Mouse (Mus musculus) urinary bladder, postnatal 14 days (tissue): ENCODE data around the gene Lrrc71.
A peak's percentile ranks its signal among the peaks of the same experiment; 100 is the strongest.

Experiments
- DNase-seq: peaks from one replicate; pipeline ENCODE4 v3.0.0; 2021; ENCODE audit warnings: low spot score

Gene Lrrc71

DNA sequence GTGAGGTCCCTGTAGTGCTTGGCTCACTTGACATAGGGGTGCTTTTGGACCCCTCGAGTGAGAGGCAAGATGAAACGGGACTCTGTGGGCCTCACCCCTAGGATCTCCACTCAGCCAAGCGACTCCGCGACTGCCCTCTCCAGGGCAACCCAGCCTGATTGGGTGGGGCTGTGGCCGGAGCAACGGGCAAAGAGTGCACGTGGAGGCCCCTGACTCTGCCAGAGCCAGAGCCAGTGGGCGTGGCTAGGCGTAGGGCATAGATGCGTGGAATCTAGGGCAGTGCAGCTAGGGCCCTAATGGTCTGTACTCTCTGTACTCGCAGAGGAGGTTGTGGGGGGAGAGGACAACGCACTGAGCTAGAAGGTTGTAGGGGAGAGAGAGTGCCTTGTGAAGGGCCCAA lies at the start of gene Lrrc71:
Gene Lrrc71, minus strand, starts transcription at position 195 of the 400 bp plus-strand sequence.
- DNase-seq: peak; percentile 28

DNA sequence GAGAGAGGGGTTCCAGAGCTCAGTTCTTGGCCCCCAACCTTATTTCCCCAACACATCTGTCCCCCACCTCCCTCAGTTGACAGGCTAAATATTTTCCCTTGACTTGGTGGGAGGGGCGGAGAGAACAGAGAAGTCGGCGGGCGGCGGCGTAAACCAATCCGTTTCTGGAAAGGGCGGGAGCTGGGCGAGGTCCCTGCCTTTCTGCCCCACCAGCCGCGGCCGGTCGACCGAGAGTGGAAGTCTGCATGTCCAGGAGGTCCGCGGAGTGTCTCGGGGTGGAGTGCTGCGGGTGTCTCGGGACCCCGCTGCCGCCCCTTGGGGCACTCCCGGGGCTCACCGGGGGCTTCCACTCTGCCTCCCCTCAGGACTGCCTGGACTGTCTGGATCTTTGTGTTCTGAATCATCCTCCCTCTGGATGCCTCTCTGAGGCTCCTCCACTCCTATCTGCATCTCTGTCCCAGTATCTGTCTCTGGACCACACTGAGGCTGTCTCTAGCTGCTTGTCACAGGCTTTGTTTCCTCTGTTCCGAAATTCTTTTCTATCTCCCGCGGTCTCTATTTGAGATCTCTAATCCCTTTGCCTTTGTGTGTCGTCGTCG lies 48.4 kb upstream of the Lrrc71 start, which contains the start of gene Insrr:
Gene Insrr, plus strand, starts transcription at position 216 of the 599 bp plus-strand sequence.
- DNase-seq: peak; percentile 57

DNA sequence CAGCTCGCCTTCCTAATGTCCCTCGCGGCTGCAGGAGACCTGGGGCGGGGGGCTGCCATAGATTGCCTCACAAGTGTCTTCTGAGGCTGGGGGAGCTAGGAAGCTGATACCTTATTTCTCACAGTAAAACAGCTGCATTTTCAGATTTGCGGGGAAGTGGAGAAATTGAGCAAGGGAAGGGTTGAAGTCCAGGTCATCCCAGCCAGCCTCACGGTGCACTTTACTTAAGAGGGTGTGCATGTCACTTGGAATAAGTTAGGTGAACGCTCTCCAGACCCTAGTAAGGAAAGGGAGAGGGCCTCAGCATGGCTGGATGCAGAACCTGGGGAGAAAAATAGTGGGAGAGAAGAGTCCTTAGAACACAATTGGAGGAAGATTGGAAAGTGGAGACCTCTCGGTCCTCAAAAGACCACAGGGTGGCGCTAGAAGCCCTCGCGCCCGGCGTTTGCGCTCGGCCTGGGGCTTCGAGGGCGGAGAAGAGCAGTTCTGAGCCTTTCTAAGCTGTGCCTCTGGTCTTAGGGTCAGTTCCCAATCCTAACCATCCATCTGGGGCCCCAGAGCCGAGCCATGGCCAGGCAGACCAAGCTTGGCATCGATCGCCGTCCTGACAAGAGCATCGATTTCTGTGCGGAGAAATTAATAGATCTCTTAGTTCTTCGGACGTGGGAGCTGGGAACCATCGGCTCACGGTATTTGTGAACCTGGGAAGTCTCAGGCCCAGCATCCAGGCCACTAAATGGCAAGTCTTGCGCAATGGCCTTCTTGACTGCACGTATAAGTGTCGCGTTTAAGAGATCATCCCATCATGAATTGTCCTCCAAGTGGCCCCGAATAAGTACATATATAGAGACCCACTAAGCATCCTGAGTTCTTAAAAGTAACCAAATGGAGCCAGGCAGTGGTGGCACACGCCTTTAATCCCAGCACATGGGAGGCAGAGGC lies 47.2 kb upstream of the Lrrc71 start:
- DNase-seq: peak; percentile 73

DNA sequence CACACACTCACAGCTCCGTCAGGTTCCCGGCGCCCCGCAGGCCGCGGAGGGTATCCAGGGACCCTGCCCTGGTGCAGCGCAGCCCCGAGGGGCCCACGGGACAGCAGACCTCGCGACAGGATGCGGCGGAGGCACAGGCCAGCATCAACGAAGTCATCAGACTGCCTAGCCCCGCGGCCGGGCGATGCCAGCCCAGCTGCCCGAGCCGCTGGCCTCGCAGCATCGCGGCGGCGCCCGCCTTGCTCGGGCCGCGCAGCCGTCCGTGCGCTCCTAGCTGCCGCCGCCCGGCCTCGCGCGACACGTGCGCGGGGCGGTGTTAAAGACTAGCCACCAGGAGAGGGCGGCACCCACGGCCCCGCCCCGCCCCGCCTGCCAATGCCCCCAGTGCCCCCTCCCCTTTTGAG lies 46.5 kb upstream of the Lrrc71 start, which contains the start of gene Ntrk1:
Gene Ntrk1, minus strand, starts transcription at position 241 of the 404 bp plus-strand sequence.
- DNase-seq: no peak

DNA sequence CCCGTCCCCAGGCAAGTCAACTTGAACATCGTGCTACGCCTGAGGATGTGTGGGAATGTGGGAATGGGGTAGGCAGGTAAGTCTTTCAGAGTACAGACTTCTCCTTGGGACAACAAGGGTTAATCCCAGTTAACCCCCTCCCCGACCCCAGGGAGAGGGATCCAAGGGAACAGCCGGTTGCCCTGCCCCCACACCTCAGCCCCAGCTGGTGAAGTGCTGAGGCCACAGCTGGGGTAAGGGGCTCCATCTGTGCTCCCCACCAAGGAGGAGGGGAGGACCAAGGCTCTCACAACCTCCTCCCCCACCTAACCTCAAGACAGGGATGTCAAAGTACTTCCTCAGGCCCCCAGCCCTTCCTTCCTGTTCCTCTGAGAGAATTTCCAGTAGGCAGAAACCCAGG lies 41.3 kb upstream of the Lrrc71 start:
- no peak for DNase-seq

DNA sequence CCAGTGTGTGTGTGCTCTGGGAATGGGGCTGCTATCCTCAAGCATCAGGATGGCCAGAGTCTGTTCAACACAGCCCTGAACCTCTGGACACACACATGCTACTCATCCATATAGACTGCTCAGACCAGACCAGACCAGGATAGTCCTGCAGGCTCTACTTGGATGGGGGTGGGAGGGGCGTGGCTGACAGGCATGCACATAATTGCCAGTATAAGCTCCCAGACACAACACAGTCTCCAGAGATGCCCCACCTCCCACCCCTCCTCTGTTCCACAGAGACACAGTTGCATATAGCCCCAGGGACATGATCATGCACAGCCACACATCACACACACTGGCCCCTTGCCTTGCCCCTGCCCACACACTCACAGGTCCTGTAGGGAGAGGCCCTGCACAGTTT lies 40.8 kb upstream of the Lrrc71 start:
- DNase-seq: no peak

DNA sequence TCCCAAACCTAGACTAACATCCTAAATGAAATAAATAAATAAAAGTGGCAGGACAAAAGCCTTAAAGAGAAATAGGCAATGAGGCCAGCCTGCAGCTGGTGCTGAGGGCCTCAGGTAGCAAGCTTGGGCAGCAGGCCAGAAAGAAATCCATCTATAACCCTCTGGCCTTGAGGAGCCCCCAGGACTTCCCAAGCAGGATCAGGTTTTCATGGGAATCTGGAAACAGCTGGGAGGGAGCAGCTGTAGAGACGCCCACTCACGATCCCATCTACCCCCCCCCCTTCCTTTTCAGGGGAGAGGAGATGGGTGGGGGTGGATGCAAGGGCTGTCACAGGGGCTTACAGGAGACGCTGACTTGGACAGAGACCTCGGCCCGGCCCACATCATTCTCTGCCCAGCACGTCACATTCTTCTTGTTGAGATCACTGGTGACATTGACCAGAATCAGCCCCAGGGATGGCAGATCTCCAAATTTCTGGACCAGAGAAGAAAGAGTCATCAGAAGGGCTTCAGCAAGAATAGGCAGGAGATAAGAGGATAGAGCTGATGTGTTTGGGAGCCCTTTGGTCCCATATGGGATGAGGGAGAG lies 37.3 kb upstream of the Lrrc71 start:
- no peak for DNase-seq

DNA sequence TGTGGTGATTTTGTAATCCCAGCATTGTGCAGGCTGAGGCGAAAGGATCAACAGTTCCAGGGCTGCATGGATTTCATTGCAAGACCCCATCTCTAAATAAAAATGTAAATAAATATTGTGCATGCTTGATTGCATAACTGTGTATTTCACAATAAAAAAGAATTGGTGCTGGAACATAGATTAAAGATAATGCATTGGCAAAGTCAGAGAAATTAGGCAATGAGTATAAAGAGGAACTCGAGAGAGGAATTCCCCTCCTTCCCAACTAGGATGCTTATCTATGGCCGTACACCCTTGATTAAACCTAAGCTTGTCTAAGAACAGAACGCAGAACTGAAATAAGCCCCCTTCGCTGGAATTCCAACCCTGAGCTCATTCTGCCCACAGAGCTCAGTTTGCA lies 36.7 kb upstream of the Lrrc71 start:
- DNase-seq: no peak

DNA sequence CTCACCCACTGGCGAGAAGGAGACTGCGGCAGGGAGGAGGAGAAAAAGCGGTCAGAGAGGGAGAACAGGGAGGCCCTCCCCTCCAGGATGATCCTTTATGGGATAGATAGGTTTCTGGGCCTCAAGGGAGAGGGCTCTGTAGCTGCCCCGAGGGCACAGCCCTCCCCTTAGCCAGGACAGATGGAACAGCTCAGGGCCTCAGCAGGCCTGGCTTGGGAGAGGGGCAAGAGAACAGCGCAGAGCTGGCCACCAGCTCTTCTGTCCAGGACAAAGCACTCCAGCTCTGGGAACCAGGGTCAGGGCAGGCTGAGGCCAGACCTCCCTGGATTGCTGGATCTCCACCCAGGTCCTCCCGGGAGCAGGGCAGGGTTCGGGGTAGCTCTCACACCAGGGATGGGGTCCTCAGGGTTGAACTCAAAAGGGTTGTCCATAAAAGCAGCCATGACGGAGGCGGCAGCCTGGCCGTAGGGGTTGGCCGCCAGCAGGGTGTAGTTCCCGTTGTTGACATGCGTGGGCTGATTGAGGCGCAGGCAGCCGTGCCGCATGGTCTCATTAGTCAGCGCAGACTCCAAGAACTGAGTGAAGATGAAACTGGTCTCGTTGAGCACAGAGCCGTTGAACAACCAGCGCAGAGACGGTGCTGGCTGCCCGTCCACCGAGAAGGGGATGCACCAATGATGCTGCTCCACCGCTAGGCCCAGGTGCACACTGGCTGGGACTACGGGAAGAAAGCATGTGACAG lies 35.0 kb upstream of the Lrrc71 start:
- no peak for DNase-seq

DNA sequence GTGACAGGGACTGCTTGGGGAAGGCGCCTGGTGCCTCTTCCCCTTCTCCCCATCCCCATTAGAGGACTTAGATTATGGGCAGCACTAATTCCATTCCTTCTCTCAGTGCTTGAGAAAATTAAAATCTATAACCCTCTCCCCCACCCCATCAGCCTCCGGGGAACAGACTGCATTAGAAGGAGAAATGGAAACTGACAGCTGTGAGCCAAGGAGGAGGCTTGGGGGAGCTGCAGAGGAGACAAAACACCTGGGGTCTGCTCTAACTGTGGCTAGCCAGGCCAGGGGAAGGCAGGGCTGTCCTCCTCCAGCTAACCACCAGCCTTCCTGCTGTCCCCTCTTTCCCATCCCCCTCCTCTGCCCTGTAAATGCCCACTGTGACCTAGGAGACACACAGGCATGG lies 30.7 kb upstream of the Lrrc71 start:
- DNase-seq: no peak

DNA sequence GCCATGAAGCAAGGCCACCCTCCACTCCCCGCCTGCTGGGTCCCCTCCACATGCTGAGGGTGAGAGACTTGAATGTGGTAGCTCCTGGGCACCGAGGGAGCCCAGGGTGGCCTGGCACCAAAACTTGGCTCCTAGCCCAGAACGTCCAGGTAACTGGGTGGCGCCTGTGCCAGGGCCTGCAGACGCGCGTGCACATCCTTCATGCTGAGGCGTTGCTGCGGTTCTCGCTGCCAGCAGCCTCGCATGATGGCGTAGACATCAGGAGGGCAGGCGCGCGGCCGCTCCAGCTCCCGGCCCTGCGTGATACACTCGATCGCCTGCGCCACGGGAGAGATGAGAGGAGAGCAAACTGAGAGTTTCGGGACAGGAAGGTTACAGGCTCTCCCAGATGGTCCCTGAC lies 29.9 kb upstream of the Lrrc71 start:
- peak; percentile 41 for DNase-seq

DNA sequence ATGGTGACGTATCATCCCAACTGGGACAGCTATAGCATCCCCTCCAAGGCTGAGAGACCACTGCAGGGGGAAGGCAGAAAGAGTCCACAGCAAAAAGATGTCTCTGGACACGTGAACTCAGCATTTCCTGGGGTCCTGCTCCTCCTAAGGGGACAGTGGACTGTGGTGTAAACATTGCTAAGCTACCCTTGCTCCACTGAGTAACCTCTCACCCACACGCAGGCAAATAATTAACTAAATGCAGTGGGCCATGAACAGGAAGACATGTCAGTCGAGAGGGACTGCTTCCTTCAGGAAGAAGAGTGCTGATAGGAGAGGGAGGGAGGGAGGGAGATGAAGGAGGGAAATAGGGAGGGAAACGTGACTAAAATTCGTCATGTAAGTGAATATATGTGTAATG lies 22.7 kb upstream of the Lrrc71 start:
- DNase-seq: no peak

DNA sequence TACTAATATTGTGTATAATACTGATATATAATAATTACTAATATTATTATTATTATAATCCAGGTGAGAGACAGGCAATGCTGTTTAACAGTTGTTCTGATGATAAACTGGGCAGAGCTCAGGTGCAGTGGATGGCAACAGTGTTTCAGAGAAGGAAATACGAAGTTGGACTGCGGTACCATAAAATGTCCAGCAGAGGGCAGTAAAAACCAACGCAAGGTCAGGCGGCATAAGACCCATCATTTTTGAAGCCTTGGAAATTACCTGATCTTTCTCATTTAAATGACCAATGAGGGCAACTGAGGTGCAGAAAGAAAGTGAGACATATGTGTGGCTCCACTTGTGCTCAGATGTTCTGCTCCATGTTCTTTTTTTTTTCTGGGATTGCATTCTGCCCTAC lies 21.9 kb upstream of the Lrrc71 start:
- peak; percentile 55 for DNase-seq

DNA sequence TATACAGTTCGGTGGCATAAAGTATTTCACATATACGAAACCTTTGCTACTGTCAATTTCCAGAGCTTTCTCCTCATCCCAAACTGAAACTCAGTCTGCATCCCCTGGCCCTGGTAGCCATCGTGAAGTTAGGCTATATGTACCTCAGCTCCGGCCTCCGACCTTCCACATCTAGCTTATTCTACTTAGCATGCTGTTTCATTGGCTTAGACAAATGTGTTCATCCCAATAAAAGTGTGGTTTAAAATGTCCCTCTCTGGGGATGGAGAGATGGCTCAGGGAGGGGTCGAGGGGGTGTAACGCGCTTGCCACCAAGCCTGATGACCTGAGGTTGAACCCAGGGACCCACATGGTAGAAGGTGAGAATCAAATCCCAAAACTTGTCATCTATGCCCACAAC lies 21.1 kb upstream of the Lrrc71 start:
- DNase-seq: no peak

DNA sequence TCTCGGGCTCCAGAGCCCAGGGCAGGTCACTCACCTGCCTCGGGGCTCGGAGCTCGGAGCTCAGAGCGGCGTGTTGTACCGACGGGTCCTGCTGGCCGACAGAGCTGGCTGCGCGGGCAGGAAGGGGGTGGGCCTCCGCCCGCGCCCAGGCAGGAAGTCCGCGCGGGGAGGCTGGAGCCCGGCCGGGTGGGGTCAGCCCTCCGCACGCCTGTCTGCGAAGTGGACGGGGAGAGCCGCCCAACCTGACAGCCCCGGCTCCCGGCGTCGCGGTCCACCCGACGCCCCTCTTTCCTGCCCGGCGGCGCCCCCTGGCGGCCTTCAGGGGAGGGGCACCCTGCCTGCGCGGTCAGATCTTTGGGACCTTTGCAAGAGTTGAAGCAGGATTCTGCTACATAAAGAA lies 20.4 kb upstream of the Lrrc71 start:
- peak; percentile 84 for DNase-seq

DNA sequence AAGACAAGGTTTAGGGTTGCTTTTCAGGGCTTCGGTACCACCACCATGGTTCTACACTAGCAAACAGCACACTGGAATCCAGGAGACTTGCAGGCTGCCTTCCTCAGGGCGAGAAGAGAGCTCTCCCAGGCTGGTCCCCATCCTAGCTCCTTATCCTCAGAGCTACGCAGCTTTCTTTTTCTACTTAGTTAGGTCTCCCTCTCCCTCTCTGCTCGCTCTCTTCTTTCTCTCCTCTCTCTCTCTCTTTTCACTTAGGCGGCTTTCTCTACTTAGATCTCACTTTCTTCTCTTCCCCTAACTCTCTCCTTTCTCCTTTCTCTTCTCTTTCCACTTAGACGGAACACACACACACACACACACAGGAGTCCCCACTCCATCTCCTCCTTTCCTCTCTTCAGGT lies 20.0 kb upstream of the Lrrc71 start:
- DNase-seq: no peak

DNA sequence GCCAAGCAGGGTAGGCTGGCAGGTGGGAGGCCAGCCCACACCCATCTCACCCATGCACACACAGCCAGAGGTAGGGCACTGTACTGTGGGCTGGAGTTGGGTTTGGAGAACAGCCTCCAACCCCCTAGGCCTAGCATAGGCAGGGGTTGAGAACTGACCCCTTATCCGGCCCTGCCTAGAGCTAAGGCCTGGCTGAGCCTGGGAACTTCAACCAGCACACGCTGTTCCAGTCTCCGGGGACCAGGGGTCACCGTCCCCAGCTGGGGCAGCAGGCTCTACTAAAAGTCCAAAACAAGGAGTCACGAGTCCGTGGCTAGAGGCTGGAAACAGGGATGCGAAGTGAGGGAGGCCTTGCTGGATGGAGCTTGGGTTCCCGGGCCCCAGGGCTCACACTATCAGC lies 19.3 kb upstream of the Lrrc71 start:
- DNase-seq: no peak

DNA sequence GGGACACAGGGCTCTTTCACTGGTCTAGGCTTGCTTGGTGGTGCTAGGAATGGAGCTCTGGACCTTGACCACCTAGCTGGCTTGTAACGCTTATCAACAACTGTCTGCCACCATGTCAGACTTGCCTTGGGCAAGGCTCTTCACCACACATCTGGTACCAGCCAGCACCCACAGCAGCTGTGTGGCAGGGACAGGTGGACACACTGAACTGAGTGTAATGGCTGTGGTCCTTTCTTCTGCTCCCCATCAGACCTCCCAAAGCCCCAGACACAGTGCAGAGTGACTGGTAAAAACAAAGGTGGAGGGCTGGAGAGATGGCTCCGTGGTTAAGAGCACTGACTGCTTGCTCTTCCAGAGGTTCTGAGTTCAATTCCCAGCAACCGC lies 17.9 kb upstream of the Lrrc71 start:
- DNase-seq: no peak

DNA sequence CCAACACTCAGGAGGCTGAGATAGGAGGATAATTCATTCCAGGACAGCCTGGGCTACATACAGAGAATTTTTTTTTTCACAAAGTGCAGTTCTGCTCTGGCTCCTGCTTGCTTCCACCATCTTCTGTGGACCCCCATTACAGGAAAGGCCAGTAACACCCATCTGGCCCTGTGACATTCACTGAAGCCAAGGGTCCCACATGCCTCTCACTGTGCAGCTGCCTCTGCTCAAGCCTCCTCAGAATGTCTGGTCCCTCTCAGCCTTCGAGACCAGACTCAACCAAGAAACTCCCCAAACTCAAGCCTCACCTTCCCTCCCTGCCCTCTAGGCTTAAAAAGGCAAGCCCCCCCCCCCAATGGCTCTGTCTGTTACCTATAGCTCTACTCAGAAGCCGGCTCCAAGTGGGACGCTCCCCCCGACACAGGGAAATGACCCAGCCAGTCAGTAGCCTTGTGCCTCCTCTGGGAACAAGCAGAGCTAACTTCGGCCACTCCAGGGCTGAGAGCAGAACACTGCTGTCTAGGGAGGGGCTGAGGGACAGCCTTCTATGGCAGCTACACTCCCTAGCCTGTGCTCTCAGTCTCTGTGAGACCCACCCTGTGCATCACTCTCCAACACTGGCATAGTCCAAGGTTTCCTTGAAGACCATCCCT lies 17.3 kb upstream of the Lrrc71 start:
- DNase-seq: no peak

DNA sequence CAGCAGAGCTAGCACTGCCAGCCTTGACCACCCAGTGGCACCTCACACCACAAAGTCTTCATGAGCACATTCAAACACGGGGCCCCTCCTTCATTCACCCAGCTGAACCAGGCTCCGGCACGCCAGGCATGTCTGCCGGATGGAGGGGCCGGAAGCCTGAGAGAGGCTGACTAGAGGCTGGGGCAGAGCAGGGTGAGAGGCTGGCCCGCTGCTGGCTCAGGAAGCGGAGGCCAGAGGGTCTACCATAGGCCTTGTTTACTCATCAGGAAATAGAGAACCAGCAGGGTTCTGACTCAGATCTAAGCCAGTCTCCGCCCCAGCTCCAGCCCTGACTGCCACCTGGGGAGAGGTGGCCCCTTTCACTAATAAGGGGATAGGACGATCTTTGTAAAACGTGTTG lies 16.7 kb upstream of the Lrrc71 start:
- DNase-seq: peak; percentile 46

DNA sequence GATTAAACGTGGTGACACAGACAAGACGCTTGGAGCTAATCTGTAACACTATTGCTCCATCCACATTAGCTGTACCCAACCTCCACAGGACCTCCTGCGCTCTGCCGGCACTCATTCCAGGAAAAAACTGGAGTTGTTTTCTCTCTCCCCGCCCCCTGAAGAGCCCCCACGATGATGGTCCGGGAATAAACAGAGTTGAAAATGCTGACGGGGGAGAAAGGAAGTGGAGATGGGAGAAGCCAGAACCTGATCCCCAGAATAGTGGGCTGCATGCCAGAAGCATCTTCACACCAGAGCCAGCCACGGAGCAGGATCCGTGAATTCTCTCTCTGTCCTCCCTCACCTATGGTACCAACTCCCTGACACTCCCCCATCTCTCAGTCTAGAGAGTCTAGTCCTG lies 16.1 kb upstream of the Lrrc71 start:
- peak; percentile 30 for DNase-seq
